Mouse (Mus musculus) heart, postnatal 0 days (tissue): Measurements from ENCODE around the gene Gtf3c3. TPM values are rescaled to one million over a fixed set of nuclear protein-coding genes. Genes with fewer than 3 reads are reported as not detected.

Experiments
- ATAC-seq: fragments of 200-750 bp; cut with Nextera tagmentation; 2 replicates; pipeline ENCODE4 v1.8.0; 2017; ENCODE audit warnings: low read depth, moderate number of reproducible peaks, moderate library complexity; ENCODE audit not compliant: insufficient read depth
- DNase-seq: peaks from one replicate; pipeline ENCODE4 v3.0.0-alpha.2; 2016; ENCODE audit warnings: low spot score
- H3K27ac ChIP-seq: fragments of 300-500 bp; sonication (generic); 2 replicates; pipeline ENCODE4 v1.5.1; 2014; ENCODE audit warnings: low read depth, mild to moderate bottlenecking
- H3K27me3 ChIP-seq: fragments of 300-500 bp; sonication (generic); 2 replicates; pipeline ENCODE4 v1.6.1; 2014; ENCODE audit warnings: low read length, mixed read lengths; ENCODE audit not compliant: control insufficient read depth, insufficient read depth
- H3K36me3 ChIP-seq: fragments of 300-500 bp; sonication (generic); replicated peaks from 2 replicates; pipeline ENCODE4 v1.6.1; 2014; ENCODE audit warnings: low read length, mixed read lengths; ENCODE audit not compliant: control insufficient read depth, insufficient read depth
- H3K4me1 ChIP-seq: fragments of 300-500 bp; sonication (generic); 2 replicates; pipeline ENCODE4 v1.6.1; 2014; ENCODE audit warnings: antibody characterized with exemption; ENCODE audit not compliant: control insufficient read depth, insufficient read depth
- H3K4me2 ChIP-seq: fragments of 300-500 bp; sonication (generic); 2 replicates; pipeline ENCODE4 v1.6.1; 2014; ENCODE audit warnings: low read depth, mild to moderate bottlenecking, low read length, moderate library complexity
- H3K4me3 ChIP-seq: fragments of 300-500 bp; sonication (generic); 2 replicates; pipeline ENCODE4 v1.5.1; 2014; ENCODE audit warnings: low read depth, low read length
- H3K9ac ChIP-seq: fragments of 300-500 bp; sonication (generic); replicated peaks from 2 replicates; pipeline ENCODE4 v1.6.1; 2014; ENCODE audit warnings: low read depth, low read length, mixed read lengths
- H3K9me3 ChIP-seq: fragments of 300-500 bp; sonication (generic); replicated peaks from 2 replicates; pipeline ENCODE4 v1.6.1; 2016; ENCODE audit warnings: low read length; ENCODE audit not compliant: control insufficient read depth
- CTCF ChIP-seq: IDR thresholded peaks from 2 replicates; pipeline ENCODE4 v1.5.1; 2016; ENCODE audit warnings: antibody characterized with exemption, control low read depth, low read depth
- EP300 ChIP-seq: IDR thresholded peaks from 2 replicates; pipeline ENCODE4 v1.6.1; 2016; ENCODE audit warnings: antibody characterized with exemption, low read depth
- WGBS: fragments of 180-500 bp; shearing (Covaris S2); extraction: QIAGEN DNeasy Blood & Tissue Kit; methylation state at CpG from one replicate; pipeline ENCODE4 v1.1.7; 2014; 5-methylcytosine and 5-hydroxymethylcytosine counted together
- polyA plus RNA-seq: library from polyadenylated mRNA; unstranded; fragments of >200 nt; fragmentation: Nextera tagmentation; extraction: Ambion mirVana; gene quantifications from 2 replicates; pipeline ENCODE4 v1.2.1, GENCODE M21; 2015
- total RNA-seq: library from RNA; depleted of rRNA; stranded (reverse); fragments of >200 nt; gene quantifications from 2 replicates; pipeline ENCODE4 v1.2.3, GENCODE M21; 2014; ENCODE audit warnings: low replicate concordance

The Gtf3c3 gene
- total and polyA plus RNA-seq, 2 experiments from 2014 or later, result 9.9 to 21.7 TPM

DNA sequence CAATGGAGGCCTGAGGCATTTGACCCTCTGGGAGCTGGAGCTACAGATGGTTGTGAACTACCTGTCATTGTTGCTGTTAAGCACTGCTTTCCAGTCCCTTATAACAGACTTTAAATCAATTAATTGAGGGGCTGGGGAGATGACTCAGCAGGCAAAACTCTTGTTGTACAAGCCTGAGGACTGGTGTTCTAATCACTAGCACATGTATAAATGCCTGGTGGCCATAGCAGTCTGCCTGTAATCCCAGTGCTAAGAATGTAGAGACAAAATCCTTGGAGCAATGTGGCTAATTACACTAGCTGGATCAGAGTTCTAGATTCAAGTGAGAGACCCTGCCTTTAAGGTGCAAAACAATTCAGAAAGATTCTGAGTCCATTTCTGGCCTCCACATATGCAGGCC, 36.0 kb downstream of the Gtf3c3 start:
- Histone ChIP-seq H3K9ac (no peak overlapping the region), H3K27me3 (no peaks in the 10 kb centered on the region), H3K4me2 (no peak overlapping the region), H3K36me3 (peaks cover 53% of the 10 kb centered on the region), H3K4me3 (no peak overlapping the region), H3K27ac (no peak overlapping the region), H3K4me1 (0 out of 2 replicates have a peak, but pooled peaks cover 7% of the 10 kb centered on the region), H3K9me3 (no peaks in the 10 kb centered on the region)
- DNase-seq, result no peak
- TF ChIP-seq EP300, result no peak
- no peak for TF ChIP-seq CTCF
- no peak for ATAC-seq

DNA sequence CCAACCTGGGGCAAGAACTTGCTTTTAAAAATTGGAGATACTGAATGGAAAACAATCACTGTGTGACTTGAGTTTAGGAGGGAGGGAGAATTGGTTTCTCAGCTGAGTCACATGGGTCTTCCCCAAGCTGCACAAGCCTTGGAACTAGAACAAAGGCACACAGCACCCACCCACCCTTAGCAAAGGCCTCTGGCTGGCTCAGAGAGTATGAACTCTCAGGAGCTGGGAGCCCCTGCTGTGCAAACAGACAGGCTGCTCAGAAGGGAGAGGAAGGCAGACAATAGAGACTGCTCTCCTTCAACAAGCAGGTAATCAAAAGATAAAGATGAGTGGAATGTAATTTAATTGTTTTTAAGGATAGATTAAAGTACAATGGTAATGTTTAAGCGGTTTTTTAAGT, 54.5 kb downstream of the Gtf3c3 start:
- Histone ChIP-seq H3K4me1 (no peaks in the 10 kb centered on the region), H3K9ac (no peak overlapping the region), H3K27me3 (no peaks in the 10 kb centered on the region), H3K27ac (no peak overlapping the region), H3K36me3 (no peaks in the 10 kb centered on the region), H3K4me2 (no peak overlapping the region), H3K9me3 (no peaks in the 10 kb centered on the region), H3K4me3 (no peak overlapping the region)
- DNase-seq, result no peak
- 47% methylated on average over 1 of the region's 1 CpGs for WGBS
- TF ChIP-seq CTCF, result no peak
- TF ChIP-seq EP300, result no peak
- ATAC-seq, result no peak

DNA sequence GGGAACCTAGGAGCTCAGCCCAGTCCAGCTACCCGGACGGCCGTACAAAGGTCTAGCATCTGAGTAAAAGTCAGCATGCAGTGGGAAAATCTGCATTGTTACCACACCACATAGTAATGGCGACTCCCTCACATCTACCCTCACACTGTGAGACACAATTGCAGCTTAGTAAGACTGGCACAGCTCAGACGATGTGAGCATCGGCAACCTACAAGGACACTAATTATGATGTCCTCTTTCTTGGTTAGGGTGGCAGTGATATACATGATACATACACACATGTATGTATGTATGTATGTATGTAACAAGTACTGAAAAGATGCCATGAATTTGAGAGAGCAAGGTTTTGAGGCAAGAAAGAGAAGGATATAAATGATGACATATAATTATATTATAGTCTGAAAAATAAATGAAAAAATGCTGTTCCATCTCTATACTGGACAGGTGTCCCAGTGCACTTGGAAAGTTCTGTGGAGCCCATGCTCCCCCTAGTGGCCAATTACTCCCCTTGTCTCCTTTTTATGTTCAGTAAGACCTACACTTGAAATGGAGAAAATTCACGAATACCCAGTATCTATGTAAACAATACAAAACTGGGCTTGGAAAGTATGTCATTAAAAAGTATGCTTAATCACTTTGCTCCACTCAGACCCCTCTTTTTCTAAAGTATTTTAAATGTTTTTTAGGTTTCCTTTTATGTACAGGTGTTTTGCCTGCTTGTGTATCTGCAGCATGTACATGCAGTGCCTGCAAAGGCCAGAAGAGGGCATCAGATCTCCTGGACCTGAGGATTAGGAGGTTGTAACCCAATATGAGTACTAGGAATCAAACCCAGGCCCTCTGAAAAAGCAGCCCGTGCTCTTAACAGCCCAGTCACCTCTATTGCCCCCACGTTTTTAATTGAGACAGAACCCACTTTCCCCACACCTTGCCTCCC, 57.5 kb downstream of the Gtf3c3 start:
- no peak for TF ChIP-seq EP300
- TF ChIP-seq CTCF, result peak; percentile 80
- ATAC-seq, result no peak

DNA sequence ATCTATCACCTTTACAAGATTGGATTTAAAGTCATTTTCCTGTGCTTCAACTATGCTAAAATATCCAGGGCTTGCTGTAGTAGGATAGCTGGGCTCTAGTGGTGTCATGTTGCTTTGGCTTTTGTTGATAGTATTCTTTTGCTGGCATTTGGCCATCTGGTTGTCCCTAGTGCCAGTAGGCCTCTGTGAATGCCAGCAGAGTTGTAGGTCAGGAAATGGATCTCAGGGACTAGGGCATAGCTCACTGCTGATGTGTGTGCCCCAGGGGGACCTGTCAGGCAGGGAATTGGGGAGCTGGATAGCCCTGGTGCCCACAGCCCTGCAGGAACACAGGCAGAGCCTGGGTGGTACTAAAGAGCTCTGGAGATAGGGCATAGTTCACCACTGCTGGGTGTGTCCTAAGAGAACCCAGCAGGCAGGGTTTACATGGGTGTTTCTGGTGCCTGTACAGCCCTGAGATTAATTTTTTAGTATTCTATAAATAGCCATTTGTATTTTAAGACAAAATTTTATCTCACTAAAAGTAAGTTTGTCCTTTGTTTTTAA, 61.2 kb downstream of the Gtf3c3 start:
- H3K4me2 ChIP-seq, result no peak overlapping the region
- no peaks in the 10 kb centered on the region for H3K9me3 ChIP-seq
- no peaks in the 10 kb centered on the region for H3K36me3 ChIP-seq
- H3K27me3 ChIP-seq, result no peaks in the 10 kb centered on the region
- no peak overlapping the region for H3K9ac ChIP-seq
- ATAC-seq, result peak; percentile 92
- DNase-seq, result peak; percentile 81
- no peak overlapping the region for H3K4me3 ChIP-seq
- peak overlapping the region; percentile 90 for H3K27ac ChIP-seq
- TF ChIP-seq EP300, result no peak
- no peak for TF ChIP-seq CTCF
- H3K4me1 ChIP-seq, result peaks cover 10% of the 10 kb centered on the region

More for the DNA sequence above, 57.5 kb downstream of the Gtf3c3 start:
- Histone ChIP-seq H3K36me3 (no peaks in the 10 kb centered on the region), H3K27ac (no peak overlapping the region), H3K9ac (no peak overlapping the region), H3K9me3 (no peaks in the 10 kb centered on the region), H3K4me2 (no peak overlapping the region), H3K27me3 (no peaks in the 10 kb centered on the region), H3K4me3 (no peak overlapping the region), H3K4me1 (peaks cover 8% of the 10 kb centered on the region)
- DNase-seq, result peak; percentile 64
- WGBS, result 86% methylated on average over 9 of the region's 9 CpGs

DNA sequence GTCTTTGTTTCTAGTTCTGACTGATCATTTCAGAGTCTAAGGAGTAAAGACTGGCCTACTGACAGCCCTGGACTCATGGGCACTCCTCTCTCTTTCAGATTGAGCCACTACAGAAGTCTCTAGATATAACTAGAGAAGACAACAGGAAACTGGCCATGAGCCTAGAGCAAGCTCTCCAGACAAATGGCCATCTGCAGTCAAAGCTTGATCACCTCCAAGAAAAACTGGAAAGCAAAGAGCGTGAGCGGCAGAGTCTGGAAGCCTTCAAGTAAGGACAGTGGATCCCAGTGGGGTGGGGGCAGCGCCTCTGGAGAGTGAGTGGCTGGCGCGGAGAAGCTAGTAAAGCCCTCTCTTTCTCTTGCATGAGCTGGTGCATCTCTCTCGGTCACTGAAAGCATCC, 82.2 kb downstream of the Gtf3c3 start:
- H3K27me3 ChIP-seq, result no peaks in the 10 kb centered on the region
- WGBS, result 81% methylated on average over 6 of the region's 6 CpGs
- H3K9me3 ChIP-seq, result no peaks in the 10 kb centered on the region
- H3K27ac ChIP-seq, result no peak overlapping the region
- TF ChIP-seq CTCF, result no peak
- TF ChIP-seq EP300, result no peak
- H3K9ac ChIP-seq, result no peak overlapping the region
- H3K36me3 ChIP-seq, result no peaks in the 10 kb centered on the region
- ATAC-seq (no peak), DNase-seq (no peak)
- no peak overlapping the region for H3K4me2 ChIP-seq
- H3K4me1 ChIP-seq, result 0 out of 2 replicates have a peak, but pooled peaks cover 9% of the 10 kb centered on the region
- H3K4me3 ChIP-seq, result no peak overlapping the region
